Mouse (Mus musculus) retina, embryonic 14.5 days (tissue): Measurements from ENCODE around the gene Serpina1a.
"Not testable (repeated sequence)": the region's sequence is repeated elsewhere in the genome, so short reads cannot be mapped to it uniquely, and the experiment has no call there.

Experiments used
- DNase-seq: peaks from one replicate; pipeline ENCODE4 v3.0.0-alpha.2; 2015; ENCODE audit warnings: low spot score

The Serpina1a gene

DNA sequence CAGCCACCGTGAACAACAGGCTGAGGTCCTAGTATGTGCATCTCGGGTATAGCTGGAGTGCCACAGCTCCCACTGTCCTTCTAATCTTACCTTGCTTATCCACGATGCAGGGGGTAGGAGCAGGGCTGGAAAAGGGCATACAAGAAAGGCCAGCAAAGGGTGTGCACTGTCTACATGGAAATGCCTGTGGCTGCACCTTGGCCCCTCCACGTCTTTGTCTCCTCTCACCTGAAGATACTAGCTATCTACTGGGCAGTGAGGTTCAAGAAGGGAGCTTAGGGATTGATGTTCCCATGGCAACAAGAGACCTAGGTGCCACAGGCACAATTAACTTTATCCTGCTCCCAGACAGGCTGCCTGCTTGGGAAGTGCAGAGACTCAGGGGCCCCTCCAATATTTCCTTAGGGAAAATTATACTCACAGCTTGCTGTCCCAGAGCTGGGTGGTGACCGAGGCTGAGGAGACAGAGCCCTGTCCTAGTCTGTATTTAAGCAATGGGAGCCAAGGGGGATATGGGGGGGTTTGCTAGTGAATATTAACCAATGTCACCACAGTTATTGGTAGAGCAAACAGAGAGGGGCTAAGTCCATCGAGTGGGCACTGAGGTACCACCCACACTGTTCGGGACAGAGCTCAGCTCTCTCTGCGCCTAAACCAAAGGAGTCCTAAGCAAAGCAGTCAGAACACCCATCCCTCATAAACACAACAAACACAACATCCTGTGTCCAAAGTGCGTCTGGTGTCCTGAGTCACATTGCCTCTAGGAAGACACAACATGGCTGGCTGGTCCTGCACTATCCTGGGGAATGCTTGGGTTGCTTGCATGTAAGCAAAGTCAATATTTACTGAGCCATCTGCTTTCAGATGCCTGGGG, at the start of gene Serpina1a:
Gene Serpina1a, minus strand, starts transcription at position 462 of the 874 bp plus-strand sequence.
- DNase-seq, result not testable (repeated sequence)

GRCm38 (mm10) chr12:103909181-103909580, 45.8 kb upstream of the Serpina1a start:
- not testable (repeated sequence) for DNase-seq

GRCm38 (mm10) chr12:103907746-103908145, 44.4 kb upstream of the Serpina1a start:
- DNase-seq, result not testable (repeated sequence)

- not testable (repeated sequence) for DNase-seq
Observed at GRCm38 (mm10) chr12:103904837-103905340, 41.5 kb upstream of the Serpina1a start, which contains the start of gene Serpina1c. TSS of gene Serpina1c (minus strand) at chr12:103904887.

DNA sequence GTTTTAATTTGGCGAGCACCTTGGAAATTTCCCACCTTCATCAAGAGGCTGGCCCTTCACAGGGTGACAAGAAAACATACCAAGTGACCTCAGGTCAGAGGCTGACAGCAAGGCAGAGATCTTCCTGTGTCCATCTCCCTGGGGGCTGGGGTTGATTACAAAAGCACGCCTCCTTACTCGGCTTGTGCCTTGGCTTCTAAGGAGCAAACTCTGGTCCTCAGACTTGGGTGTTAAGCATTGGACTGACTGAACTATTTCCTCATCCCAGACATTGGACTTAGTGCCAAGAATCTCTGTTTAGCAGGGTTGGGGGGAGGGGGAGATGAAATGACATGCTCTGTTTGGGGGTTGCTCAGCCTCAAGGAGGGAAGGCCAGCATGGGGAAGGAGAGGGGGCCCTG, 38.6 kb upstream of the Serpina1a start:
- not testable (repeated sequence) for DNase-seq

GRCm38 (mm10) chr12:103866873-103867272, 3.5 kb upstream of the Serpina1a start:
- not testable (repeated sequence) for DNase-seq

DNA sequence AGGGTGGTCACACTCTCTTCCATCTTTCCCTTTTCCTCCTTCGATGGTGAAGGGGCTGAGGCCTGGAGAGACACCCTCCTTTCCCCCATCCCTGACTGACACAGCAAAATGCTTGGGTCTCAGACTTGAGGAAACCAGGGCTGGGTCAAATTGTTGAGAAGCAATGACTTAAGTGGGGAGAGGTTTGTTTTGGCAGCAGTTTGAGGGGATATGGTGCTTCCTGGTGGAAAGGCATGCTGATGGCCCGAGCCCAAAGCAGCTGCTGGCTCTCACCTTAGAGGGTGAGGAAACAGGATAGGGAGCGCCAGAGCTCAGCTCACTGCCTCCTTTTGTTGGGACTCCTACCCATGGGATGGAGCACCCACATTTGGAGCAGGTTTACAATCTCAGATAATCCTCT, 2.4 kb downstream of the Serpina1a start:
- no peak for DNase-seq

DNA sequence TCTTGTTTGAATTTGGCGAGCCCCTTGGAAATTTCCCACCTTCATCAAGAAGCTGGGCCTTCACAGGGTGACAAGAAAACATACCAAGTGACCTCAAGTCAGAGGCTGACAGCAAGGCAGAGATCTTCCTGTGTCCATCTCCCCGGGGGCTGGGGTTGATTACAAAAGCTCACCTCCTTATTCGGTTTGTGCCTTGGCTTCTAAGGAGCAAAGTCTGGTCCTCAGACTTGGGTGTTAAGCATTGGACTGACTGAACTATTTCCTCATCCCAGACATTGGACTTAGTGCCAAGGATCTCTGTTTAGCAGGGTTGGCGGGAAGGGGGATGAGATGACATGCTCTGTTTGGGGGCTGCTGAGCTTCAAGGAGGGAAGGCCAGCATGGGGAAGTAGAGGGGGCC, 2.8 kb downstream of the Serpina1a start:
- not testable (repeated sequence) for DNase-seq

DNA sequence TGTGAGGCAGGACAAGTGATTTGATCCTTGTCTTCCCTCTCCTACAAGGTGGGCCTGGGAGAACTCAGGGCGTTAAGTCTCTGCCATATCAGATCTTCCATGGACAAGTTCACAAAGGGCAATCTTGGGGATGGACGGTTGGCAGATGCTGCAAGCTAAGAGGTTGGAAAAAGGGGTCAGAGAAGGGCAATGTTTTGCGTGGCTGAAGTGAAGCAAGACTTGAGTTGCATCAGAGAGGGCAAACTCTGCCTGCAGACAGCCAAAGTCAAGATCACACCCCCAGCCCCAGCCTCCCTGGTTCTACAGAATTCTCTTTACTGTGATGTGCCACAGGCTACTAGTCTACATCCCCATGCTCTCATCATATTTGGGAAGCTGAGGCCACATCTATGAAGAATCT, 3.8 kb downstream of the Serpina1a start:
- DNase-seq, result not testable (repeated sequence)

GRCm38 (mm10) chr12:103853032-103853431, 10.3 kb downstream of the Serpina1a start:
- not testable (repeated sequence) for DNase-seq

DNA sequence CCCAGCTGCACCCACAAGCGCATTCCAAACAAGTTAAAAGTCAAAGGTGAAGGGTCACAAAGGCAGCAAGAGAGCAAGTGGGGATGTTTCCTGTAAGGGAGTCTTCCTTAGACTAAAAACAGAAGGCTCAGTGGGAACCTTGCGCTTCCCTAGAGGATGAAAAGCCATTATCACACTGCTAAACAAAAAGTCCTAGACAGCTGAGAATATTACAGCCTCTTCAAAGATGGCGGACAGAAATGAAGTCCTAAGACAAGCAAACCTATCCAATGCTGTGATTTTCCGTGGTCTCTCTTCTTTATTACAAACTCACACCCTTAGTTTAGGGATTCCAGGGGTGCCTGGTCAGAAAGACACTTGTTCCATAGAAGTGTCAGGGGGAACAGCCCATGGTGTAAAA, 33.1 kb downstream of the Serpina1a start, which contains the start of gene Serpina1b:
Gene Serpina1b, minus strand, starts transcription at position 101 of the 400 bp plus-strand sequence.
- DNase-seq, result not testable (repeated sequence)

DNA sequence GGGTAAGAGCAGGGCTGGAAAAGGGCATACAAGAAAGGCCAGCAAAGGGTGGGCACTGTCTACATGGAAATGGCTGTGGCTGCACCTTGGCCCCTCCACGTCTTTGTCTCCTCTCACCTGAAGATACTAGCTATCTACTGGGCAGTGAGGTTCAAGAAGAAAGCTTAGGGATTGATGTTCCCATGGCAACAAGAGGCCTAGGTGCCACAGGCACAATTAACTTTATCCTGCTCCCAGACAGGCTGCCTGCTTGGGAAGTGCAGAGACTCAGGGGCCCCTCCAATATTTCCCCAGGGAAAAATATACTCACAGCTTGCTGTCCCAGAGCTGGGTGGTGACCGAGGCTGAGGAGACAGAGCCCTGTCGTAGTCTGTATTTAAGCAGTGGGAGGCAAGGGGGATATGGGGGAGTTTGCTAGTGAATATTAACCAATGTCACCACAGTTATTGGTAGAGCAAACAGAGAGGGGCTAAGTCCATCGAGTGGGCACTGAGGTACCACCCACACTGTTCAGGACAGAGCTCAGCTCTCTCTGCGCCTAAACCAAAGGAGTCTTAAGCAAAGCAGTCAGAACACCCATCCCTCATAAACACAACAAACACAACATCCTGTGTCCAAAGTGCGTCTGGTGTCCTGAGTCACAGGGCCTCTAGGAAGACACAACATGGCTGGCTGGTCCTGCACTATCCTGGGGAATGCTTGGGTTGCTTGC, 35.5 kb downstream of the Serpina1a start:
- DNase-seq, result not testable (repeated sequence)

DNA sequence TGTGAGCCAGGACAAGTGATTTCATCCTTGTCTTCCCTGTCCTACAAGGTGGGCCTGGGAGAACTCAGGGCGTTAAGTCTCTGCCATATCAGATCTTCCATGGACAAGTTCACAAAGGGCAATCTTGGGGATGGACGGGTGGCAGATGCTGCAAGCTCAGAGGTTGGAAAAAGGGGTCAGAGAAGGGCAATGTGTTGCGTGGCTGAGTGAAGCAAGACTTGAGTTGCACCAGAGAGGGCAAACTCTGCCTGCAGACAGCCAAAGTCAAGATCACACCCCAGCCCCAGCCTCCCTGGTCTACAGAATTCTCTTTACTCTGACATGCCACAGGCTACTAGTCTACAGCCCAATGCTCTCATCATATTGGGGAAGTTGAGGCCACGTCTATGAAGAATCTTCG, 39.5 kb downstream of the Serpina1a start:
- not testable (repeated sequence) for DNase-seq
